Mouse (Mus musculus): ENCODE results near the gene Tmem185b. TPM values are rescaled to one million over a fixed set of nuclear protein-coding genes. Genes with fewer than 3 reads are reported as not detected.

Gene Tmem185b
- polyA plus RNA-seq, 1 experiment from 2014 or later: 26.9 TPM

DNA sequence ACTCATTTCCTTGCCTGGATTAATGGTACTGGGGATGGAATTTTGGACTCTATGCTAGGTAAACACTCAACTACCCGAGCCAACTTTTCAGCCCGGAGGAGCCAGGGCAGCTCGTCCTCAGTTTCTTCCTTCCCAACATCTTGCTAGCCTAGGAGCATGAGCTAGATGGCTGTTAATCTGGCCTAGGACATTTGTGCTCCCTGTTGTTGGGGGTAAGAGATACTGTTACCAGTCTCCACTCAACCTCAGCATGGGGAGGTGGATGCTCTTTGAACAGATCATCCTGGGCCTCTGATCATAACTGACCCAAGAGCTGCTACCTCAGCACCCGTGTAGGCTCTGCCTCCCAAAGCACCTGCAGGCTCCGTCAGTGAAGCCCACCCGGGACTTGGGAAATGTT is 17.4 kb downstream of the Tmem185b start:
- 91% methylated on average over 6 of the region's 6 CpGs for WGBS

GRCm38 (mm10) chr1:119544611-119545155 is 18.7 kb downstream of the Tmem185b start:
- H3K9ac ChIP-seq: no peak overlapping the region
- H3K27ac ChIP-seq: no peak overlapping the region
- ATAC-seq (ENCODE audit: low FRiP score, low read depth): no peak
- no peaks in the 10 kb centered on the region for H3K27me3 ChIP-seq
- peaks cover 6% of the 10 kb centered on the region; the same call in 1 of the 2 replicates for H3K4me1 ChIP-seq
- WGBS: 57% methylated on average over 5 of the region's 5 CpGs
- H3K4me2 ChIP-seq (replicated peaks): no peak overlapping the region
- no peaks in the 10 kb centered on the region for H3K9me3 ChIP-seq
- H3K4me3 ChIP-seq: no peak overlapping the region
- H3K36me3 ChIP-seq: peaks cover 4% of the 10 kb centered on the region; the same call in 1 of the 2 replicates

More for the DNA sequence above, 17.4 kb downstream of the Tmem185b start:
- no peak overlapping the region for H3K4me2 ChIP-seq (replicated peaks)
- H3K27ac ChIP-seq: no peak overlapping the region
- peaks cover 4% of the 10 kb centered on the region; the same call in 1 of the 2 replicates for H3K36me3 ChIP-seq
- peaks cover 6% of the 10 kb centered on the region; the same call in 1 of the 2 replicates for H3K4me1 ChIP-seq
- no peak overlapping the region for H3K9ac ChIP-seq
- H3K4me3 ChIP-seq: no peak overlapping the region
- no peaks in the 10 kb centered on the region for H3K27me3 ChIP-seq
- no peak for ATAC-seq (ENCODE audit: low FRiP score, low read depth)
- no peaks in the 10 kb centered on the region for H3K9me3 ChIP-seq

GRCm38 (mm10) chr1:119545164-119545563 is 19.2 kb downstream of the Tmem185b start:
- no peak overlapping the region for H3K9ac ChIP-seq
- H3K4me2 ChIP-seq (replicated peaks): no peak overlapping the region
- WGBS: 58% methylated on average over 2 of the region's 2 CpGs
- H3K4me3 ChIP-seq: no peak overlapping the region
- H3K27ac ChIP-seq: no peak overlapping the region
- peaks cover 8% of the 10 kb centered on the region; the same call in 1 of the 2 replicates for H3K36me3 ChIP-seq
- no peaks in the 10 kb centered on the region for H3K27me3 ChIP-seq
- no peaks in the 10 kb centered on the region for H3K9me3 ChIP-seq
- no peak for ATAC-seq (ENCODE audit: low FRiP score, low read depth)
- H3K4me1 ChIP-seq: peaks cover 6% of the 10 kb centered on the region; the same call in 1 of the 2 replicates

- Histone ChIP-seq H3K36me3 (peaks cover 8% of the 10 kb centered on the region; the same call in 1 of the 2 replicates), H3K4me1 (peaks cover 6% of the 10 kb centered on the region; the same call in 1 of the 2 replicates), H3K9ac (no peak overlapping the region), H3K4me3 (no peak overlapping the region), H3K9me3 (no peaks in the 10 kb centered on the region), H3K27me3 (no peaks in the 10 kb centered on the region), H3K27ac (no peak overlapping the region), H3K4me2 (replicated peaks) (no peak overlapping the region)
- 92% methylated on average over 4 of the region's 4 CpGs for WGBS
- ATAC-seq (ENCODE audit: low FRiP score, low read depth): no peak
These were observed 19.7 kb downstream of the Tmem185b start for GRCm38 (mm10) chr1:119545671-119546070.

DNA sequence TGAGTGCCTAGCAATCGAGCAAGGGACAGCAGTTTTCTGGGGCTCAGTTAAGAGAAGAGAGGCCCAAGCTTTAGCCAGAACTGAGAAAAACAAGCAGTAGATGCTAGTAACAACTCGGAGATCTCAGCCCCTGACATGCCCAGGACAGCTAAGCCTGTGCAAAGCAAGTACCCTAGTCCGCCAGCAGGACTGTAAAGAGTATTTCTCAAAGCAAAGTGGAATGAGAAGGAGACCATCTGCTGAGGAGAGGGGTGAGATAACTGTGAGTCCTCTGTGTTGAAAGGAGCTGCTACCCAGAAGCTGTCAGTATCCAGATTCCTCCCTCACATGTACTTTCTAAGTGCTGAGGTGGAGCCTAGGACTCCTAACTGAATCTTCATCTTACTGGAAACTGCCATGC is 20.5 kb downstream of the Tmem185b start:
- 85% methylated on average over 3 of the region's 3 CpGs for WGBS
- Histone ChIP-seq H3K27ac (no peak overlapping the region), H3K4me3 (no peak overlapping the region), H3K9ac (no peak overlapping the region), H3K36me3 (peaks cover 8% of the 10 kb centered on the region; the same call in 1 of the 2 replicates), H3K9me3 (no peaks in the 10 kb centered on the region), H3K4me1 (peaks cover 6% of the 10 kb centered on the region; the same call in 1 of the 2 replicates), H3K4me2 (replicated peaks) (no peak overlapping the region), H3K27me3 (no peaks in the 10 kb centered on the region)
- no peak for ATAC-seq (ENCODE audit: low FRiP score, low read depth)

DNA sequence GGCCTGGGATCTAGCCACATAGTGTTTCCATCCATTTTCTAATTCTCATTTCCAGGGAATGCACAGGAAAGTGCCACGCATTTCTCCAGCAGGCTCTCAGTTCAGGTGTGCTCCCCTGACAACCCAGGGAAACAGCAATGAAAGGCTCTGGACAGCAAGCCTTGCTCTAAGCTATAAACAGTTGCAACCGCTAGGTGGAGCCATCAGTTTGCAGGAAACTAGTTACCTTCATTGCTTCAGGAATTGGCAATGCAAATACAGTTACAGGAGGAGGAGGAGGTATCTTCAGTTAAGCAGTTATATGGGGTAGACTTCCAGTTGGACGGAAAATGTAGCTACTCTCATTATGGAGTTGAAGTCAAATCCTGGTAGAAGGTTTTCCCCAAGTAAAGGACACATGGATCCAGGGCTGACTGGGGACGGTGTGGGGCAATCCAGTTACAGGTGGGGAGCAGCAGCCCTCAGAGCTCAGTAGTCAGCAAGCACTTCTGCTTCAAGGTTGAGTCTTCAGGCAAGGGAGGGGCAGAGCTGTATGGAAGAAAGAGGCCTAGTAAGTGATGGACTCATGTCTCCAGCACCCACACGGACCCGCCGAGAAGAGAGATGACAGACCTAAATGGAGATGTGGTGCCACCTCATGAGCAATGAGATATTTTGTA is 22.8 kb downstream of the Tmem185b start:
- Histone ChIP-seq H3K4me2 (replicated peaks) (no peak overlapping the region), H3K9me3 (no peaks in the 10 kb centered on the region), H3K27ac (no peak overlapping the region), H3K4me3 (no peak overlapping the region), H3K36me3 (peaks cover 8% of the 10 kb centered on the region; the same call in 1 of the 2 replicates), H3K4me1 (peaks cover 6% of the 10 kb centered on the region; the same call in 1 of the 2 replicates), H3K9ac (no peak overlapping the region), H3K27me3 (no peaks in the 10 kb centered on the region)
- ATAC-seq (ENCODE audit: low FRiP score, low read depth): no peak
- WGBS: 71% methylated on average over 7 of the region's 7 CpGs

DNA sequence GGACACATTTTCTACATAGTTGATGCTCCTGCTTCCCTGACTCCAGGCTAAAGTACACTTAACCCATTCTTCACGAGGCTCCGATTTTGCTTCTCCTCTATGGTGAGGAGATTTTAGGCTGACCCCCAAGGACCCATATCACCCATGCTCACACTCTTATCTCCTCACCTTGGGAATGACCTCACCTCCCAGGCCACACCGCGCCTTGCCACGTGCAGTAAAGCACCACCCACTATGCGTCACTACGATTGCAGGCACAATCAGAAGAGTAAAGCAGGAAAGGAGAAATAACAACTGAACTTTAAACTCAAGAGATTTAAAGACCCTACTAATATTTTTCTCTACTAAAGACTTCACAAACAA is 23.3 kb downstream of the Tmem185b start:
- ATAC-seq (ENCODE audit: low FRiP score, low read depth): no peak
- Histone ChIP-seq H3K4me2 (replicated peaks) (no peak overlapping the region), H3K27me3 (no peaks in the 10 kb centered on the region), H3K9me3 (no peaks in the 10 kb centered on the region), H3K4me1 (peaks cover 6% of the 10 kb centered on the region; the same call in 1 of the 2 replicates), H3K9ac (no peak overlapping the region), H3K36me3 (peaks cover 8% of the 10 kb centered on the region; the same call in 1 of the 2 replicates), H3K4me3 (no peak overlapping the region), H3K27ac (no peak overlapping the region)
- WGBS: 87% methylated on average over 7 of the region's 7 CpGs

DNA sequence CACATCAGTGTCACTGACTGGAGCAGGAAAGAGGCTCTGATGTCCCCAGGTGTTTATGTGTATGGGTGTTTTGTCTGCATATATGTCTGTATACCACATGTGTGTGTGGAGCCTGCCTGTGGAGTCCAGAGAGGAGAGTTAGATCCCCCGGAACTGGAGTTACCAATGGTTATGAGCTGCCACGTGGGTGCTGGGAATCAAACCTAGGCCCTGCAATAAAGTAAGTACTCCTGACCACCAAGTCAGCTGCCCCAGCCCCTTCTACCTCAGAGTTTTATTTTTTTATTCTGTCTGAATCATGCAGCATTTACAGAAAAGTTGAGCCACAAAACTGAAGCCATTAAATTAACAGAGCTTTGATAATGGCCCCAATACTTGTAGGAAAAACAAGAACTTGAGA is 24.1 kb downstream of the Tmem185b start:
- H3K9me3 ChIP-seq: no peaks in the 10 kb centered on the region
- WGBS: 86% methylated on average over 2 of the region's 2 CpGs
- H3K4me2 ChIP-seq (replicated peaks): no peak overlapping the region

GRCm38 (mm10) chr1:119551651-119552050 is 25.7 kb downstream of the Tmem185b start:
- no peak for ATAC-seq (ENCODE audit: low FRiP score, low read depth)
- Histone ChIP-seq H3K9ac (no peak overlapping the region), H3K4me2 (replicated peaks) (no peak overlapping the region), H3K27ac (no peak overlapping the region), H3K9me3 (no peaks in the 10 kb centered on the region), H3K4me1 (no peaks in the 10 kb centered on the region), H3K4me3 (no peak overlapping the region), H3K27me3 (no peaks in the 10 kb centered on the region), H3K36me3 (peaks cover 12% of the 10 kb centered on the region; the same call in 1 of the 2 replicates)
- WGBS: 97% methylated on average over 1 of the region's 1 CpGs

More for the DNA sequence above, 24.1 kb downstream of the Tmem185b start:
- Histone ChIP-seq H3K36me3 (peaks cover 12% of the 10 kb centered on the region; the same call in 1 of the 2 replicates), H3K4me1 (no peaks in the 10 kb centered on the region), H3K9ac (no peak overlapping the region), H3K27me3 (no peaks in the 10 kb centered on the region), H3K4me3 (no peak overlapping the region), H3K27ac (no peak overlapping the region)
- ATAC-seq (ENCODE audit: low FRiP score, low read depth): no peak

DNA sequence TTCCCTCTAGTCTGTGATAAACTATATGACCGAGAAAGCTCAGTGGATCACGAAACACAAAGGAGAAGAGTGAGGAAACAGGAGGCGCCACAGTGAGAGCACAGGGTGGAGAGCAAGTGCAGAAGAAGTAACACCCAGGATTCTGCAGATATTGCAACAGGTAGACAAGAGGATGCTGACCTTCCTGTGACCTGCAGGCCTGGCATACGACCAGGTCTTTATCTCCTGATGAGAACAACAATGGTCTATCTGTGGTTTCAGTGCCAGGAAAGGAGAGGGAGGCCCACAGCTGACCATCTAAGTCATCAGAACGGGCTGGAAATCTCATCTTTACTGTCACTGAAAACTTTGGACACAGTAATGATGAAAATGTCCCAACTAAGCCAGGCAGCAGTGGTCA is 29.7 kb downstream of the Tmem185b start:
- Histone ChIP-seq H3K36me3 (0 out of 2 replicates have a peak, but pooled peaks cover 4% of the 10 kb centered on the region), H3K4me3 (no peak overlapping the region), H3K27ac (no peak overlapping the region), H3K9me3 (no peaks in the 10 kb centered on the region), H3K9ac (no peak overlapping the region), H3K27me3 (no peaks in the 10 kb centered on the region), H3K4me1 (no peaks in the 10 kb centered on the region), H3K4me2 (replicated peaks) (no peak overlapping the region)
- WGBS: 83% methylated on average over 5 of the region's 5 CpGs
- no peak for ATAC-seq (ENCODE audit: low FRiP score, low read depth)

DNA sequence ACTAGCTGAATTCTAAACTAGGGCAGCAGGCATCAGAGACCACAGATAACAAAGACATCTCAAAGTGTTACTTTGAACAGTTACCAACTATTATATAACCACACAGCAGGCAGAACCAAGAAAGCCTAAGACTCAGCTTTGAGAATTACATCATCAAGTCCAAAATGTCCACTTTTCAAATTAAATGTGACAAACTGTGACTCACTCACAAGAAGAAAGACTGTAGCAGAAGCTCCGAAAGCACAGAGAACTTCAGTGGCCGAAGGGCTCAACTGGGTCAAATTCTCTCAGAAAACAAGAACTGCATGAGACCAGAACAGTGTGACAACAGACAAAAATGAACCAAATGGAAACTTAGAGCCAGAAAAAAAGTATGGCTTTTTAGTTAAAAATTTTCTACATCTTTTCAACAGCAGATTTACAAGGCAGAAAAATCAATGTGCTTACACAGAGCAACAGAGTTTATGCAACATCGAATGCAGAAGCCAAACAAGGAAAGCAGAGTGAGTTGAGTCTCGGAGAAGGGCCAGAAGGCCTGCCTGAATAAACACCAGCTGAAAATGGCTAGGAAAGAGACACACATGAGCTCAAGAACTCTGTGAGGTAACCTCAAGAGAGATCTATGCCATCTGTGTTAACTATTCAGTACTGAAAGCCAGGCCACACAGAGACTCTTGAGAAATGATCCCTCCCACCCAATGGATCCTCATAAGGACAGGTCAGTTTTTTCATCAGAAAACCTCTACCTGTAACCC is 31.9 kb downstream of the Tmem185b start:
- no peak overlapping the region for H3K9ac ChIP-seq
- 0 out of 2 replicates have a peak, but pooled peaks cover 4% of the 10 kb centered on the region for H3K36me3 ChIP-seq
- no peak overlapping the region for H3K4me2 ChIP-seq (replicated peaks)
- no peak overlapping the region for H3K4me3 ChIP-seq
- no peak overlapping the region for H3K27ac ChIP-seq
- WGBS: 93% methylated on average over 4 of the region's 4 CpGs
- H3K4me1 ChIP-seq: no peaks in the 10 kb centered on the region
- no peaks in the 10 kb centered on the region for H3K27me3 ChIP-seq
- no peak for ATAC-seq (ENCODE audit: low FRiP score, low read depth)
- H3K9me3 ChIP-seq: no peaks in the 10 kb centered on the region

- Histone ChIP-seq H3K4me2 (replicated peaks) (no peak overlapping the region), H3K9me3 (no peaks in the 10 kb centered on the region), H3K36me3 (peaks cover 4% of the 10 kb centered on the region; the same call in 1 of the 2 replicates), H3K4me1 (no peaks in the 10 kb centered on the region), H3K27me3 (no peaks in the 10 kb centered on the region), H3K4me3 (no peak overlapping the region), H3K27ac (no peak overlapping the region), H3K9ac (no peak overlapping the region)
- no peak for ATAC-seq (ENCODE audit: low FRiP score, low read depth)
- 92% methylated on average over 4 of the region's 4 CpGs for WGBS
These were observed 39.6 kb downstream of the Tmem185b start for GRCm38 (mm10) chr1:119565531-119565930.
